ENCODE assay signal across 9 mouse cellular contexts in the genomic region with DNA sequence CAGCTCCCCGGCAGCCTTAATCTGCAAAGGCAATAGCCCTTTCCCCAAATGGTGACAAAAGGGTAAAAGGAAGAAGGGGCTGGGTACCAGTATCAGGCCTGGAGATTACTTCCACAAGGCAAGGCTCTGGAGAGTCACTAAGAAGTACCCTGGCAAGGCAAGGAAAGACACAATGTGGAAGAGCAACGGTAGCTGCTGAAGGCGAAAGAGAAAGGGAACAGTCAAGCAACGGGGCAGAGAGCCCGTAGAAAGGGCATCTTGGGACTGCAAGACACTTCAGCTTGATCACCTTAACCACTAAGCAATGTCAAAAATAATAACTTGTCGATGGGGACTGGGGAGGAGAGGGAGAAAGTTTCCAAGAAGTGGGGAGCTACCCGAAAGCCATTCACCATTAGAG.
A peak's percentile ranks its signal among the peaks of the same experiment; 100 is the strongest.
DNase-seq lines count a peak whose midpoint lies in the region; ATAC-seq lines count a peak whose summit lies in the region.
"Had no signal": no experiment of that assay in that cellular context is flagged by ENCODE, and none has a peak within 500 bp of the region (broad histone marks: within the 10 kb centered on the region; RNA-seq: fewer than 3 reads in every experiment).

No protein-coding gene starts in this region.

- DNase-seq in kidney, postnatal 14 days: no peak
- no peak for DNase-seq in embryonic facial prominence, embryonic 14.5 days (ENCODE audit: low spot score)
- no peak for DNase-seq in thymus, postnatal 14 days
- DNase-seq in adipocyte (ENCODE audit: low spot score): no peak
- DNase-seq in spleen, adult 18-20 months: no peak

- H3K4me1 ChIP-seq in kidney, embryonic 14.5 days (ENCODE audit: control insufficient read depth, insufficient read depth, low read length): no peaks in the 10 kb centered on the region
- peaks cover 12% of the 10 kb centered on the region for H3K4me1 ChIP-seq in embryonic facial prominence, embryonic 14.5 days (ENCODE audit: control insufficient read depth, insufficient read depth, low read length)
- H3K4me1 ChIP-seq in hindbrain, embryonic 15.5 days (replicated peaks): peaks cover 52% of the 10 kb centered on the region
- peaks cover 42% of the 10 kb centered on the region for H3K4me1 ChIP-seq in midbrain, embryonic 16.5 days (ENCODE audit: control insufficient read depth, insufficient read depth, low read length)

- peak overlapping the region; percentile 64 for H3K4me3 ChIP-seq in kidney, embryonic 14.5 days (ENCODE audit: low read length)
- H3K4me3 ChIP-seq in embryonic facial prominence, embryonic 14.5 days (ENCODE audit: low read depth, low read length): peak overlapping the region; percentile 57
- peak overlapping the region; percentile 86 for H3K4me3 ChIP-seq in hindbrain, embryonic 15.5 days
- H3K4me3 ChIP-seq in midbrain, embryonic 16.5 days (ENCODE audit: low read depth, low read length): peak overlapping the region; percentile 70

- H3K9me3 ChIP-seq in kidney, embryonic 14.5 days (ENCODE audit: control insufficient read depth, low read length): no peaks in the 10 kb centered on the region
- H3K9me3 ChIP-seq in embryonic facial prominence, embryonic 14.5 days (ENCODE audit: control insufficient read depth, low read length): no peaks in the 10 kb centered on the region
- H3K9me3 ChIP-seq in hindbrain, embryonic 15.5 days: no peaks in the 10 kb centered on the region
- no peaks in the 10 kb centered on the region for H3K9me3 ChIP-seq in midbrain, embryonic 16.5 days (replicated peaks; ENCODE audit: control insufficient read depth, low read length, poor library complexity, severe bottlenecking)

- WGBS in kidney, embryonic 14.5 days: 23% methylated on average over 7 of the region's 7 CpGs
- WGBS in embryonic facial prominence, embryonic 14.5 days: 19% methylated on average over 7 of the region's 7 CpGs
- 15% methylated on average over 7 of the region's 7 CpGs for WGBS in hindbrain, embryonic 15.5 days
- WGBS in midbrain, embryonic 16.5 days: 18% methylated on average over 7 of the region's 7 CpGs

- no peaks in the 10 kb centered on the region for H3K36me3 ChIP-seq in kidney, embryonic 14.5 days (ENCODE audit: control insufficient read depth, insufficient read depth, low read length)
- no peaks in the 10 kb centered on the region for H3K36me3 ChIP-seq in embryonic facial prominence, embryonic 14.5 days (ENCODE audit: control insufficient read depth, insufficient read depth, low read length)
- no peaks in the 10 kb centered on the region for H3K36me3 ChIP-seq in hindbrain, embryonic 15.5 days
- H3K36me3 ChIP-seq in midbrain, embryonic 16.5 days (ENCODE audit: control insufficient read depth, insufficient read depth, low read length): no peaks in the 10 kb centered on the region
- H3K36me3 ChIP-seq: G1E had no signal

- H3K9ac ChIP-seq in kidney, embryonic 14.5 days (ENCODE audit: low read depth, low read length): no peak overlapping the region
- H3K9ac ChIP-seq in embryonic facial prominence, embryonic 14.5 days (ENCODE audit: low read depth, low read length): peak overlapping the region; percentile 85
- peak overlapping the region; percentile 85 for H3K9ac ChIP-seq in hindbrain, embryonic 15.5 days
- peak overlapping the region; percentile 87 for H3K9ac ChIP-seq in midbrain, embryonic 16.5 days (ENCODE audit: low read depth, low read length)

- peak overlapping the region; percentile 98 for H3K4me2 ChIP-seq in kidney, embryonic 14.5 days (replicated peaks; ENCODE audit: low read depth, low read length)
- peak overlapping the region; percentile 91 for H3K4me2 ChIP-seq in embryonic facial prominence, embryonic 14.5 days (ENCODE audit: low read depth, low read length)
- H3K4me2 ChIP-seq in hindbrain, embryonic 15.5 days: peak overlapping the region; percentile 80
- peak overlapping the region; percentile 91 for H3K4me2 ChIP-seq in midbrain, embryonic 16.5 days (ENCODE audit: low read length)

- peaks cover 26% of the 10 kb centered on the region for H3K27me3 ChIP-seq in kidney, embryonic 14.5 days (ENCODE audit: control insufficient read depth, insufficient read depth, low read length)
- peaks cover 13% of the 10 kb centered on the region; the same call in 1 of the 2 replicates for H3K27me3 ChIP-seq in embryonic facial prominence, embryonic 14.5 days (replicated peaks; ENCODE audit: control insufficient read depth, insufficient read depth, low read length)
- H3K27me3 ChIP-seq in hindbrain, embryonic 15.5 days: no peaks in the 10 kb centered on the region
- no peaks in the 10 kb centered on the region for H3K27me3 ChIP-seq in midbrain, embryonic 16.5 days (ENCODE audit: control insufficient read depth, insufficient read depth, low read depth, low read length)

- ATAC-seq in kidney, embryonic 14.5 days (ENCODE audit: low FRiP score, low TSS enrichment): no peak
- no peak for ATAC-seq in embryonic facial prominence, embryonic 14.5 days (ENCODE audit: low read depth)
- no peak for ATAC-seq in hindbrain, embryonic 15.5 days (ENCODE audit: low FRiP score, low read depth)
- no peak for ATAC-seq in midbrain, embryonic 16.5 days

- H3K27ac ChIP-seq in kidney, embryonic 14.5 days (ENCODE audit: low read depth, low read length): no peak overlapping the region
- H3K27ac ChIP-seq in embryonic facial prominence, embryonic 14.5 days (replicated peaks; ENCODE audit: low read depth, low read length): no peak overlapping the region
- no peak overlapping the region for H3K27ac ChIP-seq in hindbrain, embryonic 15.5 days (replicated peaks)
- peak overlapping the region; percentile 93; the same call in 1 of the 2 replicates for H3K27ac ChIP-seq in midbrain, embryonic 16.5 days (ENCODE audit: low read length)
